Mouse (Mus musculus) heart, embryonic 11.5 days (tissue): ENCODE measurements around the gene Fam13a. TPM values are rescaled to one million over a fixed set of nuclear protein-coding genes. Genes with fewer than 3 reads are reported as not detected.
A peak's percentile ranks its signal among the peaks of the same experiment; 100 is the strongest.

Source experiments
- ATAC-seq: fragments of 200-750 bp; cut with Nextera tagmentation; replicated peaks from 2 replicates; pipeline ENCODE4 v1.8.0; 2017; ENCODE audit warnings: moderate library complexity; ENCODE audit not compliant: insufficient number of reproducible peaks, low FRiP score, low TSS enrichment
- H3K27ac ChIP-seq: fragments of 300-500 bp; sonication (generic); 2 replicates; pipeline ENCODE4 v1.5.1; 2014; ENCODE audit warnings: mild to moderate bottlenecking, low read depth, low read length
- H3K27me3 ChIP-seq: fragments of 300-500 bp; sonication (generic); 2 replicates; pipeline ENCODE4 v1.6.1; 2014; ENCODE audit warnings: mild to moderate bottlenecking, low read length, mixed read lengths; ENCODE audit not compliant: control insufficient read depth, insufficient read depth
- H3K36me3 ChIP-seq: fragments of 300-500 bp; sonication (generic); 2 replicates; pipeline ENCODE4 v1.6.1; 2014; ENCODE audit warnings: mild to moderate bottlenecking, low read length, moderate library complexity, mixed read lengths; ENCODE audit not compliant: control insufficient read depth, insufficient read depth
- H3K4me1 ChIP-seq: fragments of 300-500 bp; sonication (generic); 2 replicates; pipeline ENCODE4 v1.6.1; 2014; ENCODE audit warnings: low read length; ENCODE audit not compliant: control insufficient read depth, insufficient read depth
- H3K4me2 ChIP-seq: fragments of 300-500 bp; sonication (generic); 2 replicates; pipeline ENCODE4 v1.6.1; 2014; ENCODE audit warnings: mild to moderate bottlenecking, moderate library complexity
- H3K4me3 ChIP-seq: fragments of 300-500 bp; sonication (generic); 2 replicates; pipeline ENCODE4 v1.5.1; 2014; ENCODE audit warnings: low read depth, low read length
- H3K9ac ChIP-seq: fragments of 300-500 bp; sonication (generic); 2 replicates; pipeline ENCODE4 v1.6.1; 2014; ENCODE audit warnings: mild to moderate bottlenecking, low read depth, low read length, moderate library complexity
- H3K9me3 ChIP-seq: fragments of 300-500 bp; sonication (generic); replicated peaks from 2 replicates; pipeline ENCODE4 v1.6.1; 2016; ENCODE audit warnings: low read length; ENCODE audit not compliant: control insufficient read depth
- WGBS: fragments of 180-500 bp; shearing (Covaris S2); extraction: QIAGEN DNeasy Blood & Tissue Kit; methylation state at CpG from one replicate; pipeline ENCODE4 v1.1.7; 2014; ENCODE audit not compliant: insufficient replicate concordance; 5-methylcytosine and 5-hydroxymethylcytosine counted together
- polyA plus RNA-seq: library from polyadenylated mRNA; unstranded; fragments of >200 nt; fragmentation: Nextera tagmentation; extraction: Ambion mirVana; gene quantifications from 2 replicates; pipeline ENCODE4 v1.2.1, GENCODE M21; 2014

The Fam13a gene
- polyA plus RNA-seq, 1 experiment from 2014 or later = 6.7 TPM

GRCm38 (mm10) chr6:59031539-59031938 is 7.2 kb upstream of the Fam13a start:
- WGBS = 60% methylated on average over 6 of the region's 6 CpGs
- Histone ChIP-seq H3K4me3 (no peak overlapping the region), H3K4me1 (no peaks in the 10 kb centered on the region; the same call in 1 of the 2 replicates), H3K9ac (no peak overlapping the region), H3K36me3 (no peaks in the 10 kb centered on the region), H3K4me2 (no peak overlapping the region), H3K27ac (no peak overlapping the region), H3K9me3 (no peaks in the 10 kb centered on the region), H3K27me3 (no peaks in the 10 kb centered on the region)
- no peak for ATAC-seq

GRCm38 (mm10) chr6:59030667-59031066 is 6.3 kb upstream of the Fam13a start:
- H3K27ac ChIP-seq = no peak overlapping the region

GRCm38 (mm10) chr6:59030037-59030436 is 5.7 kb upstream of the Fam13a start:
- H3K4me3 ChIP-seq = no peak overlapping the region
- H3K9ac ChIP-seq = no peak overlapping the region
- H3K4me2 ChIP-seq = no peak overlapping the region
- no peak overlapping the region for H3K27ac ChIP-seq
- H3K4me1 ChIP-seq = no peaks in the 10 kb centered on the region; the same call in 1 of the 2 replicates
- no peak for ATAC-seq
- H3K9me3 ChIP-seq = no peaks in the 10 kb centered on the region
- no peaks in the 10 kb centered on the region for H3K27me3 ChIP-seq
- no peaks in the 10 kb centered on the region for H3K36me3 ChIP-seq

More at GRCm38 (mm10) chr6:59030667-59031066, 6.3 kb upstream of the Fam13a start:
- H3K4me3 ChIP-seq = no peak overlapping the region
- H3K4me1 ChIP-seq = no peaks in the 10 kb centered on the region; the same call in 1 of the 2 replicates
- H3K36me3 ChIP-seq = no peaks in the 10 kb centered on the region
- 73% methylated on average over 2 of the region's 2 CpGs for WGBS
- no peak overlapping the region for H3K9ac ChIP-seq
- H3K9me3 ChIP-seq = no peaks in the 10 kb centered on the region
- H3K27me3 ChIP-seq = no peaks in the 10 kb centered on the region
- no peak for ATAC-seq
- no peak overlapping the region for H3K4me2 ChIP-seq

GRCm38 (mm10) chr6:59028871-59029270 is 4.5 kb upstream of the Fam13a start:
- Histone ChIP-seq H3K4me1 (no peaks in the 10 kb centered on the region; the same call in 1 of the 2 replicates), H3K4me3 (no peak overlapping the region), H3K27me3 (no peaks in the 10 kb centered on the region), H3K4me2 (no peak overlapping the region), H3K27ac (no peak overlapping the region), H3K9me3 (no peaks in the 10 kb centered on the region), H3K36me3 (no peaks in the 10 kb centered on the region), H3K9ac (no peak overlapping the region)
- 79% methylated on average over 2 of the region's 2 CpGs for WGBS
- ATAC-seq = no peak

GRCm38 (mm10) chr6:59024806-59025205 is 457 bp upstream of the Fam13a start:
- H3K9me3 ChIP-seq = no peaks in the 10 kb centered on the region
- no peak for ATAC-seq
- WGBS = 33% methylated on average over 3 of the region's 3 CpGs
- H3K27me3 ChIP-seq = no peaks in the 10 kb centered on the region
- peak overlapping the region; percentile 62 for H3K4me3 ChIP-seq
- 0 out of 2 replicates have a peak, but pooled peaks cover 2% of the 10 kb centered on the region for H3K4me1 ChIP-seq
- 0 out of 2 replicates have a peak overlapping the region, but pooled peaks have one; percentile 22 for H3K9ac ChIP-seq
- no peaks in the 10 kb centered on the region for H3K36me3 ChIP-seq
- peak overlapping the region; percentile 68 for H3K4me2 ChIP-seq
- peak overlapping the region; percentile 29; the same call in 1 of the 2 replicates for H3K27ac ChIP-seq

- 44% methylated on average over 6 of the region's 6 CpGs for WGBS
- no peaks in the 10 kb centered on the region for H3K36me3 ChIP-seq
- H3K27me3 ChIP-seq = no peaks in the 10 kb centered on the region
- peak overlapping the region; percentile 68 for H3K4me2 ChIP-seq
- peak overlapping the region; percentile 72 for H3K9ac ChIP-seq
- H3K4me1 ChIP-seq = 0 out of 2 replicates have a peak, but pooled peaks cover 2% of the 10 kb centered on the region
- peak overlapping the region; percentile 62 for H3K4me3 ChIP-seq
- no peaks in the 10 kb centered on the region for H3K9me3 ChIP-seq
- H3K27ac ChIP-seq = peak overlapping the region; percentile 66; the same call in 1 of the 2 replicates
- ATAC-seq = no peak
Measured at GRCm38 (mm10) chr6:59023455-59024163, 740 bp downstream of the Fam13a start.

- no peak for ATAC-seq
- Histone ChIP-seq H3K27ac (no peak overlapping the region), H3K4me1 (0 out of 2 replicates have a peak, but pooled peaks cover 2% of the 10 kb centered on the region), H3K9ac (no peak overlapping the region), H3K9me3 (no peaks in the 10 kb centered on the region), H3K36me3 (no peaks in the 10 kb centered on the region), H3K4me2 (peak overlapping the region; percentile 11), H3K4me3 (no peak overlapping the region), H3K27me3 (no peaks in the 10 kb centered on the region)
- 76% methylated on average over 2 of the region's 2 CpGs for WGBS
Measured at GRCm38 (mm10) chr6:59022621-59023020, 1.7 kb downstream of the Fam13a start.

- no peak overlapping the region for H3K27ac ChIP-seq
- no peak overlapping the region for H3K4me3 ChIP-seq
- no peak for ATAC-seq
- no peaks in the 10 kb centered on the region for H3K36me3 ChIP-seq
- H3K9me3 ChIP-seq = no peaks in the 10 kb centered on the region
- no peaks in the 10 kb centered on the region for H3K27me3 ChIP-seq
- H3K4me1 ChIP-seq = 0 out of 2 replicates have a peak, but pooled peaks cover 2% of the 10 kb centered on the region
- H3K9ac ChIP-seq = no peak overlapping the region
- no peak overlapping the region for H3K4me2 ChIP-seq
- WGBS = 73% methylated on average over 2 of the region's 2 CpGs
Measured at GRCm38 (mm10) chr6:59020346-59020745, 4.0 kb downstream of the Fam13a start.

- WGBS = 52% methylated on average over 1 of the region's 1 CpGs
- Histone ChIP-seq H3K36me3 (no peaks in the 10 kb centered on the region), H3K9me3 (no peaks in the 10 kb centered on the region), H3K9ac (no peak overlapping the region), H3K27ac (no peak overlapping the region), H3K27me3 (no peaks in the 10 kb centered on the region), H3K4me1 (0 out of 2 replicates have a peak, but pooled peaks cover 2% of the 10 kb centered on the region), H3K4me2 (no peak overlapping the region), H3K4me3 (no peak overlapping the region)
- ATAC-seq = no peak
Measured at GRCm38 (mm10) chr6:59019847-59020246, 4.5 kb downstream of the Fam13a start.
